Mouse (Mus musculus): ENCODE measurements around the gene Dgki. TPM values are rescaled to one million over a fixed set of nuclear protein-coding genes. Genes with fewer than 3 reads are reported as not detected.

Dgki gene
- polyA plus RNA-seq, 1 experiment from 2014 or later: 5.9 TPM

GRCm38 (mm10) chr6:37325906-37326602 is 26.1 kb upstream of the Dgki start:
- WGBS: 97% methylated on average over 9 of the region's 9 CpGs
- Histone ChIP-seq H3K4me1 (replicated peaks) (peaks cover 41% of the 10 kb centered on the region), H3K27me3 (no peaks in the 10 kb centered on the region), H3K4me2 (no peak overlapping the region), H3K36me3 (no peaks in the 10 kb centered on the region), H3K9me3 (no peaks in the 10 kb centered on the region), H3K4me3 (no peak overlapping the region), H3K9ac (no peak overlapping the region), H3K27ac (peak overlapping the region; percentile 77)
- no peak for ATAC-seq (ENCODE audit: low FRiP score)

GRCm38 (mm10) chr6:37325076-37325475 is 25.1 kb upstream of the Dgki start:
- 84% methylated on average over 3 of the region's 3 CpGs for WGBS
- ATAC-seq (ENCODE audit: low FRiP score): no peak
- no peak overlapping the region for H3K27ac ChIP-seq
- H3K4me1 ChIP-seq (replicated peaks): peaks cover 34% of the 10 kb centered on the region
- H3K36me3 ChIP-seq: no peaks in the 10 kb centered on the region
- no peaks in the 10 kb centered on the region for H3K27me3 ChIP-seq
- no peaks in the 10 kb centered on the region for H3K9me3 ChIP-seq
- H3K4me2 ChIP-seq: no peak overlapping the region
- no peak overlapping the region for H3K9ac ChIP-seq
- H3K4me3 ChIP-seq: no peak overlapping the region

- Histone ChIP-seq H3K4me1 (replicated peaks) (peaks cover 13% of the 10 kb centered on the region), H3K36me3 (no peaks in the 10 kb centered on the region), H3K4me3 (no peak overlapping the region), H3K9ac (no peak overlapping the region), H3K9me3 (no peaks in the 10 kb centered on the region), H3K4me2 (no peak overlapping the region), H3K27ac (no peak overlapping the region), H3K27me3 (no peaks in the 10 kb centered on the region)
- ATAC-seq (ENCODE audit: low FRiP score): no peak
- WGBS: 93% methylated on average over 7 of the region's 7 CpGs
These were observed 22.7 kb upstream of the Dgki start for GRCm38 (mm10) chr6:37322641-37323040.

GRCm38 (mm10) chr6:37322088-37322487 is 22.1 kb upstream of the Dgki start:
- H3K4me2 ChIP-seq: no peak overlapping the region
- WGBS: 88% methylated on average over 9 of the region's 9 CpGs

GRCm38 (mm10) chr6:37317904-37318303 is 17.9 kb upstream of the Dgki start:
- Histone ChIP-seq H3K9ac (no peak overlapping the region), H3K4me3 (no peak overlapping the region), H3K9me3 (no peaks in the 10 kb centered on the region), H3K27me3 (no peaks in the 10 kb centered on the region), H3K4me2 (no peak overlapping the region), H3K4me1 (replicated peaks) (no peaks in the 10 kb centered on the region), H3K27ac (no peak overlapping the region), H3K36me3 (no peaks in the 10 kb centered on the region)
- 81% methylated on average over 5 of the region's 5 CpGs for WGBS
- no peak for ATAC-seq (ENCODE audit: low FRiP score)

More at GRCm38 (mm10) chr6:37322088-37322487, 22.1 kb upstream of the Dgki start:
- Histone ChIP-seq H3K27ac (no peak overlapping the region), H3K9me3 (no peaks in the 10 kb centered on the region), H3K4me3 (no peak overlapping the region), H3K4me1 (replicated peaks) (peaks cover 9% of the 10 kb centered on the region), H3K27me3 (no peaks in the 10 kb centered on the region), H3K9ac (no peak overlapping the region), H3K36me3 (no peaks in the 10 kb centered on the region)
- no peak for ATAC-seq (ENCODE audit: low FRiP score)

- Histone ChIP-seq H3K4me3 (no peak overlapping the region), H3K4me1 (replicated peaks) (no peaks in the 10 kb centered on the region), H3K4me2 (no peak overlapping the region), H3K27me3 (no peaks in the 10 kb centered on the region), H3K9ac (no peak overlapping the region), H3K36me3 (no peaks in the 10 kb centered on the region), H3K27ac (no peak overlapping the region), H3K9me3 (no peaks in the 10 kb centered on the region)
- no peak for ATAC-seq (ENCODE audit: low FRiP score)
These were observed 15.5 kb upstream of the Dgki start for GRCm38 (mm10) chr6:37315440-37315839.

GRCm38 (mm10) chr6:37310601-37311000 is 10.6 kb upstream of the Dgki start:
- Histone ChIP-seq H3K4me3 (no peak overlapping the region), H3K4me1 (replicated peaks) (no peaks in the 10 kb centered on the region), H3K9ac (no peak overlapping the region), H3K4me2 (no peak overlapping the region), H3K27me3 (no peaks in the 10 kb centered on the region), H3K9me3 (no peaks in the 10 kb centered on the region), H3K36me3 (no peaks in the 10 kb centered on the region), H3K27ac (no peak overlapping the region)
- no peak for ATAC-seq (ENCODE audit: low FRiP score)
- WGBS: 91% methylated on average over 4 of the region's 4 CpGs

GRCm38 (mm10) chr6:37306616-37307015 is 6.6 kb upstream of the Dgki start:
- H3K27me3 ChIP-seq: peaks cover 5% of the 10 kb centered on the region
- H3K4me2 ChIP-seq: no peak overlapping the region
- 88% methylated on average over 1 of the region's 1 CpGs for WGBS
- H3K4me1 ChIP-seq (replicated peaks): no peaks in the 10 kb centered on the region
- H3K36me3 ChIP-seq: no peaks in the 10 kb centered on the region
- no peak overlapping the region for H3K27ac ChIP-seq
- H3K9ac ChIP-seq: no peak overlapping the region
- no peaks in the 10 kb centered on the region for H3K9me3 ChIP-seq
- ATAC-seq (ENCODE audit: low FRiP score): no peak
- no peak overlapping the region for H3K4me3 ChIP-seq

- peak overlapping the region; percentile 82 for H3K4me3 ChIP-seq
- no peak for ATAC-seq (ENCODE audit: low FRiP score)
These were observed 508 bp upstream of the Dgki start for GRCm38 (mm10) chr6:37300492-37300891.

GRCm38 (mm10) chr6:37298982-37299381 is 1.0 kb downstream of the Dgki start:
- Histone ChIP-seq H3K4me1 (replicated peaks) (peaks cover 43% of the 10 kb centered on the region), H3K4me3 (peak overlapping the region; percentile 82), H3K9me3 (no peaks in the 10 kb centered on the region), H3K4me2 (peak overlapping the region; percentile 85), H3K9ac (peak overlapping the region; percentile 89), H3K27me3 (peaks cover 14% of the 10 kb centered on the region), H3K36me3 (no peaks in the 10 kb centered on the region), H3K27ac (no peak overlapping the region)
- 40% methylated on average over 4 of the region's 4 CpGs for WGBS
- 0 out of 2 replicates have a peak, but pooled peaks have one; percentile 6 for ATAC-seq (ENCODE audit: low FRiP score)

More at GRCm38 (mm10) chr6:37300492-37300891, 508 bp upstream of the Dgki start:
- Histone ChIP-seq H3K36me3 (no peaks in the 10 kb centered on the region), H3K9me3 (no peaks in the 10 kb centered on the region), H3K9ac (peak overlapping the region; percentile 89), H3K27me3 (peaks cover 14% of the 10 kb centered on the region), H3K4me2 (peak overlapping the region; percentile 85), H3K27ac (peak overlapping the region; percentile 90), H3K4me1 (replicated peaks) (peaks cover 40% of the 10 kb centered on the region)
- whole genome bisulfite sequencing: 8% methylated on average over 13 of the region's 13 CpGs

- Histone ChIP-seq H3K27me3 (peaks cover 14% of the 10 kb centered on the region), H3K4me3 (peak overlapping the region; percentile 82), H3K9me3 (no peaks in the 10 kb centered on the region), H3K27ac (peak overlapping the region; percentile 45), H3K4me1 (replicated peaks) (peaks cover 53% of the 10 kb centered on the region), H3K9ac (peak overlapping the region; percentile 14; the same call in 1 of the 2 replicates), H3K4me2 (peak overlapping the region; percentile 85), H3K36me3 (no peaks in the 10 kb centered on the region)
- WGBS: 34% methylated on average over 8 of the region's 8 CpGs
- no peak for ATAC-seq (ENCODE audit: low FRiP score)
These were observed 2.1 kb downstream of the Dgki start for GRCm38 (mm10) chr6:37297744-37298482.

- 91% methylated on average over 2 of the region's 2 CpGs for WGBS
- H3K4me2 ChIP-seq: no peak overlapping the region
- H3K36me3 ChIP-seq: no peaks in the 10 kb centered on the region
These were observed 7.9 kb downstream of the Dgki start for GRCm38 (mm10) chr6:37292068-37292467.

More at GRCm38 (mm10) chr6:37292068-37292467, 7.9 kb downstream of the Dgki start:
- H3K27ac ChIP-seq: no peak overlapping the region
- H3K4me3 ChIP-seq: no peak overlapping the region
- H3K27me3 ChIP-seq: no peaks in the 10 kb centered on the region
- no peak for ATAC-seq (ENCODE audit: low FRiP score)
- H3K4me1 ChIP-seq (replicated peaks): peaks cover 25% of the 10 kb centered on the region
- no peak overlapping the region for H3K9ac ChIP-seq
- H3K9me3 ChIP-seq: no peaks in the 10 kb centered on the region
